Mouse (Mus musculus) hindbrain, embryonic 14.5 days (tissue): ENCODE measurements around the gene Kmt2e. TPM values are rescaled to one million over a fixed set of nuclear protein-coding genes. Genes with fewer than 3 reads are reported as not detected.
"Not testable (repeated sequence)": the region's sequence is repeated elsewhere in the genome, so short reads cannot be mapped to it uniquely, and the experiment has no call there.

Experiments
- ATAC-seq: fragments of 200-750 bp; cut with Nextera tagmentation; 2 replicates; pipeline ENCODE4 v1.8.0; 2017; ENCODE audit warnings: moderate number of reproducible peaks, mild to moderate bottlenecking, moderate TSS enrichment, moderate library complexity; ENCODE audit not compliant: low FRiP score
- DNase-seq: peaks from one replicate; pipeline ENCODE4 v3.0.0-alpha.2; 2015; ENCODE audit warnings: low spot score
- H3K27ac ChIP-seq: fragments of 300-500 bp; sonication (generic); 2 replicates; pipeline ENCODE4 v1.5.1; 2014; ENCODE audit warnings: mild to moderate bottlenecking, moderate library complexity
- H3K27me3 ChIP-seq: fragments of 300-500 bp; sonication (generic); 2 replicates; pipeline ENCODE4 v1.6.1; 2014; ENCODE audit warnings: mild to moderate bottlenecking, low read length, mixed read lengths; ENCODE audit not compliant: control insufficient read depth, insufficient read depth
- H3K36me3 ChIP-seq: fragments of 300-500 bp; sonication (generic); replicated peaks from 2 replicates; pipeline ENCODE4 v1.6.1; 2014; ENCODE audit not compliant: control insufficient read depth, insufficient read depth
- H3K4me1 ChIP-seq: fragments of 300-500 bp; sonication (generic); replicated peaks from 2 replicates; pipeline ENCODE4 v1.6.1; 2014; ENCODE audit warnings: antibody characterized with exemption, low read length, mixed read lengths; ENCODE audit not compliant: control insufficient read depth, insufficient read depth
- H3K4me2 ChIP-seq: fragments of 300-500 bp; sonication (generic); replicated peaks from 2 replicates; pipeline ENCODE4 v1.6.1; 2014; ENCODE audit warnings: mild to moderate bottlenecking, moderate library complexity
- H3K4me3 ChIP-seq: fragments of 300-500 bp; sonication (generic); replicated peaks from 2 replicates; pipeline ENCODE4 v1.5.1; 2014; ENCODE audit warnings: mild to moderate bottlenecking, low read length
- H3K9ac ChIP-seq: fragments of 300-500 bp; sonication (generic); 2 replicates; pipeline ENCODE4 v1.6.1; 2014
- H3K9me3 ChIP-seq: fragments of 300-500 bp; sonication (generic); 2 replicates; pipeline ENCODE4 v1.6.1; 2016; ENCODE audit warnings: low read length; ENCODE audit not compliant: control insufficient read depth
- WGBS: fragments of 180-500 bp; shearing (Covaris S2); extraction: QIAGEN DNeasy Blood & Tissue Kit; methylation state at CpG from one replicate; pipeline ENCODE4 v1.1.7; 2014; 5-methylcytosine and 5-hydroxymethylcytosine counted together
- polyA plus RNA-seq: library from polyadenylated mRNA; unstranded; fragments of >200 nt; fragmentation: Nextera tagmentation; extraction: Ambion mirVana; gene quantifications from 2 replicates; pipeline ENCODE4 v1.2.1, GENCODE M21; 2014

Kmt2e gene
- polyA plus RNA-seq, 1 experiment from 2014 or later = 128 TPM

GRCm38 (mm10) chr5:23551687-23552086, 117.4 kb downstream of the Kmt2e start:
- WGBS = 87% methylated on average over 5 of the region's 5 CpGs
- Histone ChIP-seq H3K27me3 (no peaks in the 10 kb centered on the region), H3K36me3 (no peaks in the 10 kb centered on the region), H3K4me2 (no peak overlapping the region), H3K9ac (no peak overlapping the region), H3K27ac (no peak overlapping the region), H3K4me3 (no peak overlapping the region), H3K4me1 (no peaks in the 10 kb centered on the region), H3K9me3 (no peaks in the 10 kb centered on the region)
- no peak for DNase-seq
- ATAC-seq = no peak

DNA sequence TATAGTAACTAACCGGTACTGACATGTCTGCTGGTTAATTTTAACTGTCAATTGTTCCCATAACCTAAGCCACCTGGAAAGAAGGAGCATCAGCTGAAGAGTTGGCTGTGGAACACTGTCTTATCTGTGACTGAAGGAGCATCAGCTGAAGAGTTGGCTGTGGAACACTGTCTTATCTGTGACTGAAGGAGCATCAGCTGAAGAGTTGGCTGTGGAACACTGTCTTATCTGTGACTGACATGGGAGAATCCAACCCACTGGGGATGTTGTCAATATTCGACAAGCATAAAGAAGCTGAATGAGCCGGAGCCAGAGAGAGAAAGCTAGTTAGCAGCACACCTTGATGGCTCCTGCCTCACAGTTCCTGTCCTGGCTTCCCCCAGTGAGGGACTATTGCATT, 119.1 kb downstream of the Kmt2e start:
- 72% methylated on average over 3 of the region's 3 CpGs for WGBS
- not testable (repeated sequence) for H3K4me1 ChIP-seq

More for the DNA sequence above, 119.1 kb downstream of the Kmt2e start:
- DNase-seq, H3K27ac ChIP-seq, H3K9me3 ChIP-seq, ATAC-seq, H3K36me3 ChIP-seq, H3K27me3 ChIP-seq, H3K9ac ChIP-seq, H3K4me3 ChIP-seq, H3K4me2 ChIP-seq: not testable (repeated sequence)
